Mouse (Mus musculus) midbrain, embryonic 14.5 days (tissue): ENCODE results near the gene Stx11. TPM values are rescaled to one million over a fixed set of nuclear protein-coding genes. Genes with fewer than 3 reads are reported as not detected.
"Not testable (repeated sequence)": the region's sequence is repeated elsewhere in the genome, so short reads cannot be mapped to it uniquely, and the experiment has no call there.

ENCODE experiments used
- ATAC-seq: fragments of 200-750 bp; cut with Nextera tagmentation; 2 replicates; pipeline ENCODE4 v1.8.0; 2017; ENCODE audit warnings: moderate number of reproducible peaks, moderate library complexity; ENCODE audit not compliant: low FRiP score, low TSS enrichment
- DNase-seq: peaks from one replicate; pipeline ENCODE4 v3.0.0-alpha.2; 2015
- H3K27ac ChIP-seq: fragments of 300-500 bp; sonication (generic); replicated peaks from 2 replicates; pipeline ENCODE4 v1.5.1; 2014; ENCODE audit warnings: mild to moderate bottlenecking, low read depth, low read length, moderate library complexity
- H3K27me3 ChIP-seq: fragments of 300-500 bp; sonication (generic); 2 replicates; pipeline ENCODE4 v1.6.1; 2014; ENCODE audit warnings: low read length, control low read depth, mixed read lengths; ENCODE audit not compliant: control insufficient read depth, insufficient read depth
- H3K36me3 ChIP-seq: fragments of 300-500 bp; sonication (generic); 2 replicates; pipeline ENCODE4 v1.6.1; 2014; ENCODE audit warnings: low read length, control low read depth; ENCODE audit not compliant: control insufficient read depth, insufficient read depth
- H3K4me1 ChIP-seq: fragments of 300-500 bp; sonication (generic); 2 replicates; pipeline ENCODE4 v1.6.1; 2014; ENCODE audit warnings: mild to moderate bottlenecking, antibody characterized with exemption, low read length, control low read depth; ENCODE audit not compliant: control insufficient read depth, insufficient read depth
- H3K4me2 ChIP-seq: fragments of 300-500 bp; sonication (generic); 2 replicates; pipeline ENCODE4 v1.6.1; 2014; ENCODE audit warnings: mild to moderate bottlenecking, low read length, moderate library complexity
- H3K4me3 ChIP-seq: fragments of 300-500 bp; sonication (generic); replicated peaks from 2 replicates; pipeline ENCODE4 v1.5.1; 2014; ENCODE audit warnings: low read depth, low read length
- H3K9ac ChIP-seq: fragments of 300-500 bp; sonication (generic); replicated peaks from 2 replicates; pipeline ENCODE4 v1.6.1; 2014; ENCODE audit warnings: mild to moderate bottlenecking, low read length, moderate library complexity
- H3K9me3 ChIP-seq: fragments of 300-500 bp; sonication (generic); 2 replicates; pipeline ENCODE4 v1.6.1; 2016; ENCODE audit warnings: low read length, control low read depth, mixed read lengths; ENCODE audit not compliant: control insufficient read depth
- WGBS: fragments of 180-500 bp; shearing (Covaris S2); extraction: QIAGEN DNeasy Blood & Tissue Kit; methylation state at CpG from one replicate; pipeline ENCODE4 v1.1.7; 2014; 5-methylcytosine and 5-hydroxymethylcytosine counted together
- polyA plus RNA-seq: library from polyadenylated mRNA; unstranded; fragments of >200 nt; fragmentation: Nextera tagmentation; extraction: Ambion mirVana; gene quantifications from 2 replicates; pipeline ENCODE4 v1.2.1, GENCODE M21; 2014

Stx11 gene
- polyA plus RNA-seq, 1 experiment from 2014 or later, result 0.93 TPM

DNA sequence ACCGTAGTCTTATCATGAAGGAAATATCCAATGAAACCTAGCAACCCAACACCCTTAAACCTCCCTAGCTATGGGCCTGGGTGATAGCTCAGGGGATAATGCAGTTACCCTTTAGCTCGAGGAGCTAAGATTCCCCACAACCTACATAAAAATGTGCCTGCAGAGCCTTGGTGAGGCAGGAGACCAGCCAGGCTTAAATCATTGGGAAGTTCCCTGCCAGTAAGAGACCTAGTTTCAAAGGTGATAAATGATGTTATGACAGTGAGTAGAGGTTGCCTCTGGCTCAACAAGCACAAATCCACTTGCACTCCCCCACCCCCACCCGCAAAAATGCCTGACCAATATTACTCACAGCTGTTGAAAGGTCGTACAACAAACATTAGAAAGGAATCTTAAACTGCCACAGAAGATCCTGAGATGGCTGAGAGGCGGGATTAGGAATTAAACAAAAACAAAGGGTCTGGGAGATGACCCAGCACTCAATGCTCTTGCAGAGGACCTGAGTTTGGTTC, 1.6 kb upstream of the Stx11 start:
- Histone ChIP-seq H3K4me2 (no peak overlapping the region), H3K27me3 (peaks cover 6% of the 10 kb centered on the region; the same call in 1 of the 2 replicates), H3K9me3 (no peaks in the 10 kb centered on the region), H3K9ac (no peak overlapping the region), H3K36me3 (no peaks in the 10 kb centered on the region), H3K27ac (no peak overlapping the region), H3K4me3 (no peak overlapping the region), H3K4me1 (0 out of 2 replicates have a peak, but pooled peaks cover 3% of the 10 kb centered on the region)
- DNase-seq, result no peak
- WGBS, result 92% methylated on average over 5 of the region's 5 CpGs
- ATAC-seq, result no peak

DNA sequence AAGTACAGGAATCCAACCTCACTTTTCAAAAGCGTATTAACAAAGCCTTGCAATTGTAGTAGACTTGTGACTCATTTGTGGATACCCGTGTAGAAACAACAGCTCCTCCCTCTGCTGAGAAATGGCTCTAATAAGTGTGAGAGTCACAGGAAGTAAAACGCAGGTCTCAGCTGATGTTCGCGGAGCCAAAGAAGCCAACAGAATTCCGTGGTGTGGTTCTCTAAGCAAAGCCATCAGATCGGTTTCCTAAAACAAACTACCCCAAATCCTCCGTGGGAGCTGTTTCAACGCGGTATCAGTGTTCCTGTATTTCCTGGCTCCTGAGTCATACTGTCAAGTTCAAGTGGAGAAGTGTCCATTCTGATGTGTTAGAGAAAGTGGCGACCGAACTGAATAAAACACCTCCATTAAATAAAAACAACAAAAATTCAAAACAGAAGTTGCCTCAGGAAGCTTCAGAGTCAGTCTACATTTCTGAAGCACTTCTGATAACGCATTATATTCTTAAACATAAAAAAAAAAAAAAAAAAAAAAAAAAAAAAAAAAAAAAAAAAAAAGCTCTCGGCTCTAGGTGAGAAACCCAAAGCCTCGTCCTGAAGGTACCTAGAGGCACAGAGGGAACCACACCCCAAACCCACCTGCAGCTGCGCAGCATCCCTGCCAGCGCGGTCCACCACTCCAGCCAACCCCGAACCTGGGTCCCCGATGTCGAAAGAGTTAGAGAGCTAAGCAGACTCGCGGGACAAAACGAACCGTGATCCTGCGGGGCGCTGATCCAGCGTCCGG, 543 bp downstream of the Stx11 start:
- Histone ChIP-seq H3K27ac (no peak overlapping the region), H3K4me2 (peak overlapping the region; percentile 94), H3K36me3 (no peaks in the 10 kb centered on the region), H3K27me3 (peaks cover 6% of the 10 kb centered on the region; the same call in 1 of the 2 replicates), H3K9me3 (no peaks in the 10 kb centered on the region), H3K4me3 (peak overlapping the region; percentile 69), H3K9ac (peak overlapping the region; percentile 49), H3K4me1 (0 out of 2 replicates have a peak, but pooled peaks cover 3% of the 10 kb centered on the region)
- DNase-seq, result peak; percentile 29
- WGBS, result 8% methylated on average over 29 of the region's 29 CpGs
- ATAC-seq, result no peak

DNA sequence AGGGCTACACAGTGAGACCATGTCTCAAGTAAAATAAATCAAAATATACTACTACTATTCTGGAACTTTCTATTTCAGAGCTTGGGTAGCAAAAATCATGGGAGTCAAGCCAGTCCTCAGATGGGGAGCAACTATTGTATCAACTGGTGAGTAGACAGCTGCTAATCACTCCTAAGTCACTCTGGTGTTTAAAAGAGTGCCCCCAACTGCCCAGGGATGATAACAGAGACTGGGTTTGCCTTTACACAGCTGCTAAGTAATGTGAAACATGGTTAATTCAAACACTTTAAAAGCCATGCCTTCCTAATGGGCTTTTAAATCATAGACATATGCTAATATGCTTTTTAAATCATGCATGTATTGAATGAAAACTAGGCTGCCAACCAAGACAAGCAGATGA, 1.9 kb downstream of the Stx11 start:
- H3K9me3 ChIP-seq, result no peaks in the 10 kb centered on the region
- DNase-seq (no peak), ATAC-seq (no peak)
- H3K9ac ChIP-seq, result no peak overlapping the region
- peaks cover 6% of the 10 kb centered on the region; the same call in 1 of the 2 replicates for H3K27me3 ChIP-seq
- 0 out of 2 replicates have a peak, but pooled peaks cover 3% of the 10 kb centered on the region for H3K4me1 ChIP-seq
- no peaks in the 10 kb centered on the region for H3K36me3 ChIP-seq
- no peak overlapping the region for H3K27ac ChIP-seq
- no peak overlapping the region for H3K4me2 ChIP-seq
- H3K4me3 ChIP-seq, result no peak overlapping the region

DNA sequence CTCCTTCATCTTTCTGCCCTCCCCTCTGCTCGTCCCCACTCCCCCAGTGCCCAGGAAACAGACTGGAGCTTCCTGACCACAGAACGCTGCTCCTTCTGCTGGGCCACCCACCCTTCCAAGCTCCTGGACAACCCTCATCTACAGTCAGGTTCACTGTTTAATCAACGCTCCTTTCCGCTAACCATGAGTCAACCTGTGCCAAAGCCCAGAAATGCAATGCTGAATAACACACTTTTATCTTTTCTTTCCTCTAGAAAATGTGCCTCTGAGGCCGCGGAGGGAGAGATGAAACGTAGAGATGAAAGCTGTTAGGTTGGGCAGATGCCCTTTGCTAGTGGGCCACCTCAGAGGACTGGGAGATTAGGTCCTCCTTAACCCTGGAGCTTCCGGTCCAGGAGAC, 2.6 kb downstream of the Stx11 start:
- H3K27ac ChIP-seq, result no peak overlapping the region
- 89% methylated on average over 8 of the region's 8 CpGs for WGBS
- ATAC-seq, result no peak
- no peak overlapping the region for H3K4me3 ChIP-seq
- no peaks in the 10 kb centered on the region for H3K9me3 ChIP-seq
- H3K4me1 ChIP-seq, result 0 out of 2 replicates have a peak, but pooled peaks cover 3% of the 10 kb centered on the region
- no peak overlapping the region for H3K9ac ChIP-seq
- no peak overlapping the region for H3K4me2 ChIP-seq
- H3K36me3 ChIP-seq, result no peaks in the 10 kb centered on the region
- H3K27me3 ChIP-seq, result peaks cover 6% of the 10 kb centered on the region; the same call in 1 of the 2 replicates
- no peak for DNase-seq

DNA sequence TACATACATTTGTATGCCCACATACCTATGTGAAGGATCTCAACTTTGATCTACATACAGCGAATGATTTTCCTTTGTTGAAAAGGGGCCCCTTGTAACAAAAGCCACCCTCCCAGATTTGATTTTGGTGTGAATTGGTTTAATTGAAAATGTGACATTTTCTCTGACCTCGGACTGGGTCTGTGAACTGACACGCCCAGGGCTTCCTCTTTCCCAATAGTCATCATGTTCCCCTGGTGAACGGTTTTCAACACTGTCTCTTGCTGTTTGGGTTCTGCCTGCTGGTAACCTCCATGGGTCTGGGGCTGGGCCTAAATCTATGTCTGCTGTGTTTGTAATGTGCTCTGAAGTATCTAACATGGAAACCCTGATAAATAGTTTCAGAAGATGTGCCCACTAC, 6.8 kb downstream of the Stx11 start:
- DNase-seq, result no peak
- Histone ChIP-seq H3K27ac (no peak overlapping the region), H3K9me3 (no peaks in the 10 kb centered on the region), H3K4me1 (no peaks in the 10 kb centered on the region), H3K27me3 (no peaks in the 10 kb centered on the region), H3K4me2 (no peak overlapping the region), H3K4me3 (no peak overlapping the region), H3K36me3 (no peaks in the 10 kb centered on the region), H3K9ac (no peak overlapping the region)
- no peak for ATAC-seq
- WGBS, result 79% methylated on average over 4 of the region's 4 CpGs

DNA sequence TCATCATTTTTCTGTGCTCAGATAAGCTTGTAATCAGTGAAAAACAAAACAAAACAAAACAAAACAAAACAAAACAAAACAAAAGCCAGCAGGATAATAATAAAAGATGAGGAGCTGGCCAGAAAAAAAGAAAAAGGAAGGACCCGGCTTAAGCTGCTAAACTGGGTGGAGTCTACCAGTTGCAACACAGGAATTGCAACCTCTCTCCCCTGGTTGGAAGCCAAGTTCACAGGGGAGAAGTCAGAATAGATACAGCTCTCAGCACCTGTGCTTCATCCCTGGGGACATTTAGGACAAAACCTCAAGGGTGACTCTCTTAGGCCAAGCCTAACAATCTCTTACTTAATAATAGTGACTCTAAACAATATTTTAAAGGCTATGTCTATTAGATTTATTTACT, 8.3 kb downstream of the Stx11 start:
- no peaks in the 10 kb centered on the region for H3K4me1 ChIP-seq
- 61% methylated on average over 1 of the region's 1 CpGs for WGBS
- ATAC-seq (no peak), DNase-seq (no peak)
- no peaks in the 10 kb centered on the region for H3K9me3 ChIP-seq
- H3K27me3 ChIP-seq, result no peaks in the 10 kb centered on the region
- no peak overlapping the region for H3K4me3 ChIP-seq
- no peak overlapping the region for H3K4me2 ChIP-seq
- no peak overlapping the region for H3K27ac ChIP-seq
- no peak overlapping the region for H3K9ac ChIP-seq
- no peaks in the 10 kb centered on the region for H3K36me3 ChIP-seq

DNA sequence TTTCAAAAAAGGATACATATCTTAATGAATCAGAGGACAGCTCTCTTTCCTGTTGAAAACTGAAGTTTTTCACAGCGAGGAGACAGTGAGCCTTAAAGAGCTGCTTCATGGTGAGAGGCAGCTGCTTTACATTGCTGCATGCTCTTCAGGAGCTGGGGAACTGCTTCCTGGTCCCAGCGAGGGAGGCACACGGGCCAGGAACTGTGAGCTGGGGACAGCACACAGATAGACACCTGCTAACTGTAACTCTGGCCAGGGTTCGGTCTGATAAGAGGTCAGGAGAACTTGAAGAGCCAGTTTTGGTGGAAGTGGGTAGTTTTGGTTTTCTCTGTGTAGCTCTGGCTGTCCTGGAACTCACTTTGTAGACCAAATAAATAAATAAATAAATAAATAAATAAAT, 12.7 kb downstream of the Stx11 start:
- H3K4me2 ChIP-seq, H3K9me3 ChIP-seq, H3K36me3 ChIP-seq, DNase-seq, H3K4me1 ChIP-seq, H3K27me3 ChIP-seq, H3K9ac ChIP-seq, H3K27ac ChIP-seq, ATAC-seq, H3K4me3 ChIP-seq: not testable (repeated sequence)
- WGBS, result 70% methylated on average over 4 of the region's 4 CpGs

DNA sequence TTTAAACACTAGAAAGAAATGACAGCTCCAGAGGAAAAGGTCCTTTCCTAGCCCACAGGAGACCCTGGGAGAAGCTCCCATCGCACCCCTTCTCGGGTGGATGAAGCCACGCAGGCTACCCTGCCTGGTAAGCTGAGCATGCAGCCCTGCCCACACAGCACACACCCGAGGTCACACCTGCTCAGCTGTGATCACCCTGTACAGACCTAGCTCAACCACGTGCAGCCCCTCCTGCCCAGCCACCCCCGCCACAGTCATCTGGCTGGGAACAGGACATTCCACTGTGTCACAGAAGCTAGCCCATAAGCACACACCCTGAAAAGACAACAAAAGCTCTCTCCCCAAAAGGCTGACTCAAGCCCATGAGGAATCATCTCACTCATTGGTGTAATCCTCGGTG, 14.8 kb downstream of the Stx11 start:
- no peak overlapping the region for H3K27ac ChIP-seq
- no peak for ATAC-seq
- WGBS, result 79% methylated on average over 7 of the region's 7 CpGs
- H3K4me3 ChIP-seq, result no peak overlapping the region
- no peak for DNase-seq
- no peaks in the 10 kb centered on the region for H3K27me3 ChIP-seq
- no peaks in the 10 kb centered on the region for H3K4me1 ChIP-seq
- H3K9me3 ChIP-seq, result no peaks in the 10 kb centered on the region
- H3K36me3 ChIP-seq, result no peaks in the 10 kb centered on the region
- no peak overlapping the region for H3K9ac ChIP-seq
- no peak overlapping the region for H3K4me2 ChIP-seq

DNA sequence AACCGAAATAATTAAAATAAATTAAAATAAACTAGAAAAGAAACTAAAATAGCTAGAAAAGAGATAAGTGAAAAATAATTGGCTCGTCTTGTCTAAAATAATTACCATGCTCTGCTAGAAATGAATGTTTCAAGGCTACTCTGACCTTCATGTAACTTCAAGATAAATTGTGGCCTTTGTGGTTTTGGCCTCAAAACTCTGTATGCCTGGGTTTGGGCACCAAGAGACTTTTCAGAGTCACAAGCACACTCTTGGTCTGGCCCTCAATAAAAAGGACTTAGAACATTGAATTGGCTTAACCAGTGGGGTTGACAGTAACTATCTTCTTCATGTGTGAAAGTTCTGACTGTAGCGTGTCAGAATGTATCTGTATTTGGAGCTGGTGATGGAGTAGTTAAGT, 16.5 kb downstream of the Stx11 start:
- Histone ChIP-seq H3K9me3 (no peaks in the 10 kb centered on the region), H3K27me3 (no peaks in the 10 kb centered on the region), H3K4me3 (no peak overlapping the region), H3K9ac (no peak overlapping the region), H3K4me2 (no peak overlapping the region), H3K36me3 (no peaks in the 10 kb centered on the region), H3K4me1 (no peaks in the 10 kb centered on the region), H3K27ac (no peak overlapping the region)
- DNase-seq (no peak), ATAC-seq (no peak)
- 97% methylated on average over 3 of the region's 3 CpGs for WGBS
